Mouse (Mus musculus) intestine, postnatal 0 days (tissue): ENCODE data around the gene Tbcd. TPM values are rescaled to one million over a fixed set of nuclear protein-coding genes. Genes with fewer than 3 reads are reported as not detected.

Source experiments
- ATAC-seq: fragments of 200-750 bp; cut with Nextera tagmentation; 2 replicates; pipeline ENCODE4 v1.8.0; 2017; ENCODE audit warnings: mild to moderate bottlenecking, moderate TSS enrichment, moderate library complexity
- H3K27ac ChIP-seq: fragments of 300-500 bp; sonication (generic); 2 replicates; pipeline ENCODE4 v1.5.1; 2014; ENCODE audit warnings: mild to moderate bottlenecking, low read depth, low read length, moderate library complexity
- H3K27me3 ChIP-seq: fragments of 300-500 bp; sonication (generic); replicated peaks from 2 replicates; pipeline ENCODE4 v1.6.1; 2014; ENCODE audit warnings: low read length, mixed read lengths; ENCODE audit not compliant: control insufficient read depth, insufficient read depth
- H3K36me3 ChIP-seq: fragments of 300-500 bp; sonication (generic); 2 replicates; pipeline ENCODE4 v1.6.1; 2014; ENCODE audit warnings: mild to moderate bottlenecking, moderate library complexity; ENCODE audit not compliant: control insufficient read depth, insufficient read depth
- H3K4me1 ChIP-seq: fragments of 300-500 bp; sonication (generic); replicated peaks from 2 replicates; pipeline ENCODE4 v1.6.1; 2014; ENCODE audit warnings: antibody characterized with exemption, low read length, mixed read lengths; ENCODE audit not compliant: control insufficient read depth, insufficient read depth
- H3K4me2 ChIP-seq: fragments of 300-500 bp; sonication (generic); replicated peaks from 2 replicates; pipeline ENCODE4 v1.6.1; 2014; ENCODE audit warnings: low read depth, mild to moderate bottlenecking, moderate library complexity
- H3K4me3 ChIP-seq: fragments of 300-500 bp; sonication (generic); 2 replicates; pipeline ENCODE4 v1.5.1; 2014; ENCODE audit warnings: low read depth, low read length
- H3K9ac ChIP-seq: fragments of 300-500 bp; sonication (generic); 2 replicates; pipeline ENCODE4 v1.6.1; 2014; ENCODE audit warnings: mild to moderate bottlenecking, low read depth, low read length
- H3K9me3 ChIP-seq: fragments of 300-500 bp; sonication (generic); 2 replicates; pipeline ENCODE4 v1.6.1; 2016; ENCODE audit warnings: mixed run types; ENCODE audit not compliant: control insufficient read depth
- CTCF ChIP-seq: sonication (generic); IDR thresholded peaks from 2 replicates; pipeline ENCODE4 v1.5.1; 2016; ENCODE audit warnings: low read depth, mild to moderate bottlenecking, control low read depth, antibody characterized with exemption, moderate library complexity
- WGBS: fragments of 180-500 bp; shearing (Covaris S2); extraction: QIAGEN DNeasy Blood & Tissue Kit; methylation state at CpG from one replicate; pipeline ENCODE4 v1.1.7; 2014; 5-methylcytosine and 5-hydroxymethylcytosine counted together
- polyA plus RNA-seq: library from polyadenylated mRNA; unstranded; fragments of >200 nt; fragmentation: Nextera tagmentation; extraction: Ambion mirVana; gene quantifications from 2 replicates; pipeline ENCODE4 v1.2.1, GENCODE M21; 2015

Tbcd gene
- polyA plus RNA-seq, 1 experiment from 2014 or later, result 29.9 TPM

DNA sequence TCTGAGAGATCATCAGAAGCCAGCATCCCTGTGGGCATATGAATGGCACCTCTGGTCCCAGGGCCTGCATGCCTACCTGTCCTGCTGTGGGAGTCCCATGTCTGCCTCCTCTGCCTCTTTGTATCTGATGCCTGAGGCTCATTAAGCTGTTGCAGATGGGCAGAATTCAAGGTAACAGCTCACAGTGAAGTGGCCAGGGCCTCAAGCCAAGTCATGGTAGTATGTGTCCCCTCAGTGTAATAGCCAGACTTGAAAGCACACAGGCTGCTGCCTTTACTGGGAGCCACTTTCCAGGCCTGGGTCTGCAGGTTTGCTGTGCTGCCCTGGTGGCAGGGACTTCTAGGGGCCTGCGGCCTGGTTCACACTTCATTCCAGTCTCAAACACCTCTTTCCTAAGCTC is 165.6 kb downstream of the Tbcd start:
- H3K4me3 ChIP-seq, result no peak overlapping the region
- no peak overlapping the region for H3K4me2 ChIP-seq
- TF ChIP-seq CTCF, result no peak
- peaks cover 5% of the 10 kb centered on the region for H3K4me1 ChIP-seq
- 94% methylated on average over 1 of the region's 1 CpGs for WGBS
- H3K27me3 ChIP-seq, result no peaks in the 10 kb centered on the region
- H3K27ac ChIP-seq, result no peak overlapping the region
- no peaks in the 10 kb centered on the region for H3K9me3 ChIP-seq
- H3K36me3 ChIP-seq, result peaks cover 58% of the 10 kb centered on the region
- no peak for ATAC-seq
- H3K9ac ChIP-seq, result no peak overlapping the region

- 94% methylated on average over 4 of the region's 4 CpGs for WGBS
- Histone ChIP-seq H3K27ac (no peak overlapping the region), H3K9ac (no peak overlapping the region), H3K4me2 (no peak overlapping the region), H3K4me3 (no peak overlapping the region), H3K36me3 (peaks cover 43% of the 10 kb centered on the region), H3K4me1 (no peaks in the 10 kb centered on the region), H3K27me3 (no peaks in the 10 kb centered on the region), H3K9me3 (no peaks in the 10 kb centered on the region)
- ATAC-seq, result no peak
- no peak for TF ChIP-seq CTCF
These were observed 173.3 kb downstream of the Tbcd start for GRCm38 (mm10) chr11:121625007-121625406.

- no peak overlapping the region for H3K4me3 ChIP-seq
- no peaks in the 10 kb centered on the region for H3K27me3 ChIP-seq
- no peaks in the 10 kb centered on the region for H3K4me1 ChIP-seq
- ATAC-seq, result no peak
- no peaks in the 10 kb centered on the region for H3K9me3 ChIP-seq
- H3K27ac ChIP-seq, result no peak overlapping the region
- no peak for TF ChIP-seq CTCF
- H3K9ac ChIP-seq, result no peak overlapping the region
- 61% methylated on average over 5 of the region's 5 CpGs for WGBS
- peaks cover 31% of the 10 kb centered on the region for H3K36me3 ChIP-seq
- H3K4me2 ChIP-seq, result no peak overlapping the region
These were observed 175.8 kb downstream of the Tbcd start for GRCm38 (mm10) chr11:121627521-121627920.

DNA sequence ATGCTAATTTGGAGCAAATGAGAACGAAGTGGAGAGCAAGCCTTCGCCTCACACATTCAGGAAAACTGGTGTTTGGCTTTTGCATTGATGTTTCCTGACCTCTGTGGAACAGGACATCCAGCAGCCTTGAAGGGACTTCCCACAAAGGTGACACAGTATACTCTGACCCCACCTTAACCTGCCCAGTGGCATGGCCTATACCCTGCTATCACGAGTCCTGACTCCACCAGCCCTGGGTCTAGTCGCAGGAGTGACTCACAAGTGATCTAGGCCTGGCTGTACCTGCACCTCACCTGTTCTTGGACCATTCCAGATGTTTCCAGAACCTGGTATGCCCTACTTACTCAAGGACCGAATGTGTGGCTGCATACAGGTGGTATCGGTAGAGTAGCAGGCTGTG is 177.8 kb downstream of the Tbcd start:
- TF ChIP-seq CTCF, result no peak
- Histone ChIP-seq H3K36me3 (peaks cover 20% of the 10 kb centered on the region; the same call in 1 of the 2 replicates), H3K27ac (no peak overlapping the region), H3K9me3 (no peaks in the 10 kb centered on the region), H3K9ac (no peak overlapping the region), H3K4me2 (no peak overlapping the region), H3K4me3 (no peak overlapping the region), H3K4me1 (no peaks in the 10 kb centered on the region), H3K27me3 (no peaks in the 10 kb centered on the region)
- WGBS, result 96% methylated on average over 6 of the region's 6 CpGs
- ATAC-seq, result no peak

DNA sequence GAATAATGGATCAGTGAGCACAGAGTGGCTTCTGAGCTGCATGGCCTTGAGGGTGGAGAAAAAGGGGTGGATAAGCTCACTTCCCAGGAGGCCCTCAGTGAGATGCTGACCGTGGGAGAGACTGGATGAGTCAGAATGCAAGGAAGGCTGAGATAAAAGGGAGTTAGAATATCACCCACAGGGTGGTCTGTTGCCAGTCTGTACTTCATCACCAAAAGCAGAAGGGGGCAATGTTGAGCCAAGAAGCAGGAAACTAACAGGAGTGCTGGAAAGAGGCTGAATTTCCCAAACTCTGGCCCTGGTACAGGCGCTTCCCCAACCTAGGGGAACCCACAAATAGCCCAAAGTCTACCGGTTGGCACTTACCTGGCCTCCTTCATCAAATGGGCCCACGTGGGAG is 178.7 kb downstream of the Tbcd start:
- no peak for ATAC-seq
- no peak overlapping the region for H3K27ac ChIP-seq
- WGBS, result 91% methylated on average over 4 of the region's 4 CpGs
- peak; percentile 56 for TF ChIP-seq CTCF
- no peaks in the 10 kb centered on the region for H3K27me3 ChIP-seq
- H3K36me3 ChIP-seq, result peaks cover 19% of the 10 kb centered on the region; the same call in 1 of the 2 replicates
- no peak overlapping the region for H3K4me2 ChIP-seq
- H3K9ac ChIP-seq, result no peak overlapping the region
- H3K9me3 ChIP-seq, result no peaks in the 10 kb centered on the region
- no peak overlapping the region for H3K4me3 ChIP-seq
- no peaks in the 10 kb centered on the region for H3K4me1 ChIP-seq

GRCm38 (mm10) chr11:121631410-121631809 is 179.7 kb downstream of the Tbcd start:
- Histone ChIP-seq H3K27me3 (no peaks in the 10 kb centered on the region), H3K9ac (no peak overlapping the region), H3K4me3 (no peak overlapping the region), H3K9me3 (no peaks in the 10 kb centered on the region), H3K36me3 (peaks cover 19% of the 10 kb centered on the region; the same call in 1 of the 2 replicates), H3K27ac (no peak overlapping the region), H3K4me2 (no peak overlapping the region), H3K4me1 (no peaks in the 10 kb centered on the region)
- WGBS, result 95% methylated on average over 7 of the region's 7 CpGs
- TF ChIP-seq CTCF, result no peak
- ATAC-seq, result no peak

GRCm38 (mm10) chr11:121636646-121637045 is 184.9 kb downstream of the Tbcd start:
- WGBS, result 89% methylated on average over 10 of the region's 10 CpGs
- no peak for TF ChIP-seq CTCF
- Histone ChIP-seq H3K4me3 (no peak overlapping the region), H3K9me3 (no peaks in the 10 kb centered on the region), H3K36me3 (peaks cover 36% of the 10 kb centered on the region), H3K27ac (no peak overlapping the region), H3K4me2 (no peak overlapping the region), H3K4me1 (no peaks in the 10 kb centered on the region), H3K27me3 (no peaks in the 10 kb centered on the region), H3K9ac (no peak overlapping the region)
- ATAC-seq, result no peak
